Mouse (Mus musculus) ES-Bruce4 (cell line): ENCODE measurements at regions not wholly inside any gene's neighbourhood (a gene's known extent, or its start where the extent isn't known, plus 50 kb on each side); places are given as distances from the start of the nearest gene placed in this dataset.

Experiments
- H3K27ac ChIP-seq: 2 replicates; pipeline ENCODE4 v1.5.1; 2012; ENCODE audit warnings: low read length, inconsistent platforms; ENCODE audit not compliant: insufficient read depth
- H3K27me3 ChIP-seq: 2 replicates; pipeline ENCODE4 v1.6.1; 2012; ENCODE audit warnings: mild to moderate bottlenecking, low read length, inconsistent platforms; ENCODE audit not compliant: control insufficient read depth, poor library complexity, insufficient read depth, severe bottlenecking
- H3K36me3 ChIP-seq: 2 replicates; pipeline ENCODE4 v1.6.1; 2012; ENCODE audit warnings: inconsistent platforms, mild to moderate bottlenecking, low read length, moderate library complexity; ENCODE audit not compliant: control insufficient read depth, poor library complexity, insufficient read depth, severe bottlenecking
- H3K4me1 ChIP-seq: one replicate; pipeline ENCODE4 v1.8.1; 2011; ENCODE audit warnings: low read length; ENCODE audit not compliant: control insufficient read depth, insufficient read depth
- H3K4me3 ChIP-seq: 2 replicates; pipeline ENCODE4 v1.5.1; 2011; ENCODE audit warnings: low read depth, mild to moderate bottlenecking, low read length
- H3K9ac ChIP-seq: 2 replicates; pipeline ENCODE4 v1.6.1; 2012; ENCODE audit warnings: low read depth, mild to moderate bottlenecking, inconsistent platforms; ENCODE audit not compliant: poor library complexity, severe bottlenecking
- H3K9me3 ChIP-seq: replicated peaks from 2 replicates; pipeline ENCODE4 v1.6.1; 2012; ENCODE audit warnings: mild to moderate bottlenecking, low read length, inconsistent platforms; ENCODE audit not compliant: control insufficient read depth, poor library complexity, insufficient read depth, severe bottlenecking
- CTCF ChIP-seq: IDR thresholded peaks from one replicate; pipeline ENCODE4 v1.8.1; 2011; ENCODE audit warnings: low read depth, low read length
- EP300 ChIP-seq: IDR thresholded peaks from 2 replicates; pipeline ENCODE4 v1.6.1; 2011; ENCODE audit warnings: low read depth, low read length; ENCODE audit not compliant: insufficient read depth
- POLR2A ChIP-seq: IDR thresholded peaks from one replicate; pipeline ENCODE4 v1.8.1; 2011; ENCODE audit warnings: low read length; ENCODE audit not compliant: insufficient read depth

GRCm38 (mm10) chr16:29908031-29908430 lies 156.2 kb upstream of the Hes1 start:
- H3K27ac ChIP-seq: no peak overlapping the region
- no peak overlapping the region for H3K4me3 ChIP-seq
- H3K27me3 ChIP-seq: no peaks in the 10 kb centered on the region
- TF ChIP-seq CTCF (no peak), EP300 (no peak), POLR2A (no peak)
- H3K9ac ChIP-seq: no peak overlapping the region
- no peaks in the 10 kb centered on the region for H3K36me3 ChIP-seq
- H3K9me3 ChIP-seq: no peaks in the 10 kb centered on the region
- no peaks in the 10 kb centered on the region for H3K4me1 ChIP-seq

GRCm38 (mm10) chr16:29909923-29910465 lies 154.2 kb upstream of the Hes1 start:
- Histone ChIP-seq H3K4me1 (no peaks in the 10 kb centered on the region), H3K4me3 (no peak overlapping the region), H3K9ac (no peak overlapping the region), H3K27ac (no peak overlapping the region), H3K9me3 (no peaks in the 10 kb centered on the region), H3K36me3 (no peaks in the 10 kb centered on the region), H3K27me3 (no peaks in the 10 kb centered on the region)
- TF ChIP-seq CTCF: no peak
- TF ChIP-seq POLR2A: no peak
- TF ChIP-seq EP300: no peak

GRCm38 (mm10) chr16:29911164-29911571 lies 153.0 kb upstream of the Hes1 start:
- no peaks in the 10 kb centered on the region for H3K36me3 ChIP-seq
- no peaks in the 10 kb centered on the region for H3K4me1 ChIP-seq
- H3K27ac ChIP-seq: no peak overlapping the region
- H3K27me3 ChIP-seq: no peaks in the 10 kb centered on the region
- H3K9me3 ChIP-seq: no peaks in the 10 kb centered on the region
- TF ChIP-seq POLR2A (no peak), CTCF (no peak), EP300 (no peak)
- H3K9ac ChIP-seq: no peak overlapping the region
- H3K4me3 ChIP-seq: no peak overlapping the region

- Histone ChIP-seq H3K4me3 (no peak overlapping the region), H3K9ac (no peak overlapping the region), H3K9me3 (no peaks in the 10 kb centered on the region), H3K36me3 (no peaks in the 10 kb centered on the region), H3K27me3 (no peaks in the 10 kb centered on the region), H3K27ac (no peak overlapping the region), H3K4me1 (no peaks in the 10 kb centered on the region)
- TF ChIP-seq EP300 (no peak), POLR2A (no peak), CTCF (no peak)
Observed at GRCm38 (mm10) chr16:29913357-29914010, 150.7 kb upstream of the Hes1 start.

GRCm38 (mm10) chr16:29915346-29915745 lies 148.8 kb upstream of the Hes1 start:
- Histone ChIP-seq H3K4me1 (no peaks in the 10 kb centered on the region), H3K27ac (no peak overlapping the region), H3K4me3 (no peak overlapping the region), H3K36me3 (no peaks in the 10 kb centered on the region), H3K9me3 (no peaks in the 10 kb centered on the region), H3K27me3 (no peaks in the 10 kb centered on the region), H3K9ac (no peak overlapping the region)
- no peak for TF ChIP-seq POLR2A
- no peak for TF ChIP-seq CTCF
- TF ChIP-seq EP300: no peak

GRCm38 (mm10) chr16:29917989-29918388 lies 146.2 kb upstream of the Hes1 start:
- no peaks in the 10 kb centered on the region for H3K4me1 ChIP-seq
- H3K27ac ChIP-seq: no peak overlapping the region
- H3K4me3 ChIP-seq: no peak overlapping the region
- no peaks in the 10 kb centered on the region for H3K36me3 ChIP-seq
- H3K27me3 ChIP-seq: no peaks in the 10 kb centered on the region
- H3K9ac ChIP-seq: no peak overlapping the region
- H3K9me3 ChIP-seq: no peaks in the 10 kb centered on the region
- no peak for TF ChIP-seq EP300
- no peak for TF ChIP-seq POLR2A
- no peak for TF ChIP-seq CTCF
